Mouse (Mus musculus): ENCODE results near the gene Gsg1l. TPM values are rescaled to one million over a fixed set of nuclear protein-coding genes. Genes with fewer than 3 reads are reported as not detected.

The Gsg1l gene
- polyA plus RNA-seq, 1 experiment, result 5.6 TPM

DNA sequence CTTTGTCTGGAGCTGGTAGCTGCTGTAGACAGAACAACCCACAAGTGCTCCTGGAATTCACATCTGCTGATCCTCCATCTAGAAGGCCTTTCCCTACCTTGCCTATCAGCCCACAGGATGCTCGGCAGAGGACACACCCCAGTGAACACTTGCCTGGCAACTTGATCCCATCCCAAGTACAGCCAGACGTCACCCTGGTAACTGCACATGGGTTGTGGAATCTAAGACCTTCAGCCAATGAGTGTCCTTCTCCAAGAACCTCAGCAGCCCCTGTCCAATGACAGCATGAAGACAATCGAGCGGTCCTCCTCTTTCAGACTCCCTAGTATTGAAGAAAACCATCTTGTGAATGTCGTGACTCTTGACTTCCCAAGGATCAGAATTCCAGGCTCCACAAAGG is 80.5 kb downstream of the Gsg1l start:
- no peak for TF ChIP-seq CTCF (IDR thresholded peaks at IDR 0.05; ENCODE audit: insufficient read depth, low read length)
- TF ChIP-seq POLR2A (IDR thresholded peaks at IDR 0.05; ENCODE audit: borderline replicate concordance, extremely low read depth, low read depth, low read length), result no peak
- no peak for DNase-seq
- whole genome bisulfite sequencing, result 70% methylated on average over 5 of the region's 5 CpGs
- H3K4me1 ChIP-seq (ENCODE audit: control insufficient read depth, insufficient read depth, low read length), result no peaks in the 10 kb centered on the region
- H3K4me3 ChIP-seq (replicated peaks; ENCODE audit: extremely low read depth, low read depth, low read length), result no peak overlapping the region

DNA sequence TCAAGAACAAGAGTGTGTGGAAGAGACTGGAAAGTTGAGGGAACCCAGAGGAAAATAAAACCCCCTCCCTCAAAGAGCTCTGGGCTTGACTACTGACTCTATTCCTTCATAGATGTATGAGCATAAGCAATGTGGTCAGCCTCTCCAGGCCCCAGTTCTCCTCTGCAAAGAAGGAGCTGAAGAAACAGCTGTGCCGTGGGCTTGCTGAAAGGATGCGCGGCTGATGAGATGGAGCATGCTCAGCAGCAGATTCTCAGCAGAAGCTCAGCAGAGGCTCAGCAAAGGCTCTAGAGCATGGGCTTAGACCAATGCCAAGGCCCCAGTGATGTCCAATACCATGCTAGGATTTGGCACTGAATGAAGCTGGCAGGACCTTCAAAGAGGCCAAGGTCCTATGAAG is 82.3 kb downstream of the Gsg1l start:
- TF ChIP-seq POLR2A (IDR thresholded peaks at IDR 0.05; ENCODE audit: borderline replicate concordance, extremely low read depth, low read depth, low read length) (no peak), CTCF (IDR thresholded peaks at IDR 0.05; ENCODE audit: insufficient read depth, low read length) (no peak)
- no peaks in the 10 kb centered on the region for H3K4me1 ChIP-seq (ENCODE audit: control insufficient read depth, insufficient read depth, low read length)
- H3K4me3 ChIP-seq (replicated peaks; ENCODE audit: extremely low read depth, low read depth, low read length), result no peak overlapping the region
- WGBS, result 92% methylated on average over 3 of the region's 3 CpGs
- DNase-seq, result no peak

DNA sequence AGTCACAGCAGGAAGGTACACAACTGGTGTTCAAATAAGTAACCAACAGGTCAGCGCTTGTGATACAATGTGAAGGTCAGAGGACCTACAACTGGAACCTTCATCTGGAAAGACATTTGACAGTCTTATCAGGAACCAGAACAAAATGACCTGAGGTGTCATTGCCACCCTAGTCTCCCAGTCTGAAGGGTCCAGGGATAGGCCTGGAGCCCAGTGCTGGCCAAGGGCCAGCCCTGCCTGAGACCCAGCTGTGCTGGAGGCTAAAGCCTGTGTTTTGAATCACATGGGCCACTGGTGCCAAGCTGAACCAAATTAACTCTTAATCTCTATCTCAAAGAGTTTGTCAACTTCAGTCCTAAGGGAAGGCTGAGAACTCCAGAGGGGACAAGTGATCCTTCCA is 86.1 kb downstream of the Gsg1l start:
- WGBS, result 97% methylated on average over 1 of the region's 1 CpGs

GRCm38 (mm10) chr7:125992356-125992891 is 89.8 kb downstream of the Gsg1l start:
- H3K4me1 ChIP-seq (ENCODE audit: control insufficient read depth, insufficient read depth, low read length), result no peaks in the 10 kb centered on the region
- no peak overlapping the region for H3K4me3 ChIP-seq (replicated peaks; ENCODE audit: extremely low read depth, low read depth, low read length)
- WGBS, result 67% methylated on average over 6 of the region's 6 CpGs
- no peak for DNase-seq
- no peak for TF ChIP-seq CTCF (IDR thresholded peaks at IDR 0.05; ENCODE audit: insufficient read depth, low read length)
- no peak for TF ChIP-seq POLR2A (IDR thresholded peaks at IDR 0.05; ENCODE audit: borderline replicate concordance, extremely low read depth, low read depth, low read length)

More for the DNA sequence above, 86.1 kb downstream of the Gsg1l start:
- Histone ChIP-seq H3K4me1 (ENCODE audit: control insufficient read depth, insufficient read depth, low read length) (no peaks in the 10 kb centered on the region), H3K4me3 (replicated peaks; ENCODE audit: extremely low read depth, low read depth, low read length) (no peak overlapping the region)
- DNase-seq, result no peak
- no peak for TF ChIP-seq CTCF (IDR thresholded peaks at IDR 0.05; ENCODE audit: insufficient read depth, low read length)
- no peak for TF ChIP-seq POLR2A (IDR thresholded peaks at IDR 0.05; ENCODE audit: borderline replicate concordance, extremely low read depth, low read depth, low read length)

DNA sequence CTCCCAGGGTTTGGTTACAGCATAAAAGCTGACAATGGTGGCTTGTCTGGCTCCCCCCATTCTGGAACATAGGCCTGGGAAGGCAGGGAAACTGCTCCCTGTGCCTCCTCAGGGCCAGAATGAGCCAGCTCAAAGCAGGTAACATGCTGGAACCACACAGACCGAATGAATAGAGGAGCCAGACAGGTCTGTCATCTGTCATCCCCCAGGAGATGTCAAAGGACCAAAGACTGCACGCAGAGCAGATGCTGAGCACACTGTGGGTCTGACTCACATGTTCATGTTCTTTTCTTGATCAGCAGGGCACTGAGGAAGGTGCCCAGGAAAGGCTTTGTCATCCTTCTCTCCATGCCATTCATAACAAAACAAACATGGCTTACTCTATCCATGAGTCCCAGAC is 90.4 kb downstream of the Gsg1l start:
- 59% methylated on average over 2 of the region's 2 CpGs for WGBS
- Histone ChIP-seq H3K4me1 (ENCODE audit: control insufficient read depth, insufficient read depth, low read length) (no peaks in the 10 kb centered on the region), H3K4me3 (replicated peaks; ENCODE audit: extremely low read depth, low read depth, low read length) (no peak overlapping the region)
- DNase-seq, result no peak
- TF ChIP-seq CTCF (IDR thresholded peaks at IDR 0.05; ENCODE audit: insufficient read depth, low read length), result no peak
- TF ChIP-seq POLR2A (IDR thresholded peaks at IDR 0.05; ENCODE audit: borderline replicate concordance, extremely low read depth, low read depth, low read length), result no peak

- Histone ChIP-seq H3K4me3 (replicated peaks; ENCODE audit: extremely low read depth, low read depth, low read length) (no peak overlapping the region), H3K4me1 (ENCODE audit: control insufficient read depth, insufficient read depth, low read length) (no peaks in the 10 kb centered on the region)
- no peak for DNase-seq
- 83% methylated on average over 7 of the region's 7 CpGs for WGBS
- TF ChIP-seq POLR2A (IDR thresholded peaks at IDR 0.05; ENCODE audit: borderline replicate concordance, extremely low read depth, low read depth, low read length) (no peak), CTCF (IDR thresholded peaks at IDR 0.05; ENCODE audit: insufficient read depth, low read length) (no peak)
Observed at GRCm38 (mm10) chr7:125989969-125990368, 92.2 kb downstream of the Gsg1l start.

- TF ChIP-seq POLR2A (IDR thresholded peaks at IDR 0.05; ENCODE audit: borderline replicate concordance, extremely low read depth, low read depth, low read length) (no peak), CTCF (IDR thresholded peaks at IDR 0.05; ENCODE audit: insufficient read depth, low read length) (no peak)
- Histone ChIP-seq H3K4me1 (ENCODE audit: control insufficient read depth, insufficient read depth, low read length) (no peaks in the 10 kb centered on the region), H3K4me3 (replicated peaks; ENCODE audit: extremely low read depth, low read depth, low read length) (no peak overlapping the region)
- DNase-seq, result no peak
- WGBS, result 38% methylated on average over 4 of the region's 4 CpGs
Observed at GRCm38 (mm10) chr7:125989489-125989888, 92.7 kb downstream of the Gsg1l start.

GRCm38 (mm10) chr7:125988326-125988725 is 93.9 kb downstream of the Gsg1l start:
- TF ChIP-seq POLR2A (IDR thresholded peaks at IDR 0.05; ENCODE audit: borderline replicate concordance, extremely low read depth, low read depth, low read length), result no peak
- TF ChIP-seq CTCF (IDR thresholded peaks at IDR 0.05; ENCODE audit: insufficient read depth, low read length), result no peak
- no peak for DNase-seq
- no peak overlapping the region for H3K4me3 ChIP-seq (replicated peaks; ENCODE audit: extremely low read depth, low read depth, low read length)
- no peaks in the 10 kb centered on the region for H3K4me1 ChIP-seq (ENCODE audit: control insufficient read depth, insufficient read depth, low read length)
- WGBS, result 87% methylated on average over 3 of the region's 3 CpGs

DNA sequence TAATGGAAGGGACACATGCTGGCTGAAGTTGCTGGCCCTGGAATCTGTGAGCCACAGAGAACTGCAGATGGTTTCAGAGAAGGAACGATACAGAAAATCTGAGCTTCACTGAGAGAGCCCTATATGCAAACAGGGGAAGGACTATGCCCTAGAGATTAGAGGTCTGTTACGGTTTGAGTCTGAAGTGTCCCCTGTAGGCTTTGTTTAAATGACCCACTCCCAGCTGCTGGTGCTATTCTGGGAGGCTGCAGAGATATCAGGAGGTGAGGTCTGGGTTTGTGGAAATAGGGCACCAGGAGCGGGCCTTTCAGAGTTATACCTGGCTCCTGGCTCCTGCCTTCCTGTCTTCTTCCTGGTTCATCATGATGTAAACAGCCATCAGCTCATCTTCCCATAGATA is 95.1 kb downstream of the Gsg1l start:
- no peaks in the 10 kb centered on the region for H3K4me1 ChIP-seq (ENCODE audit: control insufficient read depth, insufficient read depth, low read length)
- TF ChIP-seq POLR2A (IDR thresholded peaks at IDR 0.05; ENCODE audit: borderline replicate concordance, extremely low read depth, low read depth, low read length) (no peak), CTCF (IDR thresholded peaks at IDR 0.05; ENCODE audit: insufficient read depth, low read length) (no peak)
- no peak for DNase-seq
- no peak overlapping the region for H3K4me3 ChIP-seq (replicated peaks; ENCODE audit: extremely low read depth, low read depth, low read length)
- WGBS, result 77% methylated on average over 3 of the region's 3 CpGs

DNA sequence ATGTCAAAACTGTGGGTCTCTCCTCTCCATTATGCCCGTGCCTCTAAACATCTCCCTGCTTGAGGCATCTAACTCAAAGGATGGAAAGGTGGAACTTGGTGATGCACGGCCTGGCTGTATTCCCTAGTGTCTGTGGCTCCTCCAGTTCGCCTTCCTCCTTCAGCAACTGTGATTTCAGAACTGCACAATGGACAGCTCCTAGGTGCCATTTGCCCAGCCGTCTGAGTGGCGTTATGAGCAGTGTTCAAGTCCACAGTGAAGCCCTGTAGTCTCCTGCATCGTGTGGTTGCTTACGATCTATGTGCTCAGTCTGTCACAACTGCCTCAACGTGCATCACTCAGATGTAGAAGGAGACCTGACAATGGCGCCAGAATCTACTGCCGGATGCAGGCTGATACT is 96.6 kb downstream of the Gsg1l start:
- no peak overlapping the region for H3K4me3 ChIP-seq (replicated peaks; ENCODE audit: extremely low read depth, low read depth, low read length)
- no peaks in the 10 kb centered on the region for H3K4me1 ChIP-seq (ENCODE audit: control insufficient read depth, insufficient read depth, low read length)
- TF ChIP-seq POLR2A (IDR thresholded peaks at IDR 0.05; ENCODE audit: borderline replicate concordance, extremely low read depth, low read depth, low read length) (no peak), CTCF (IDR thresholded peaks at IDR 0.05; ENCODE audit: insufficient read depth, low read length) (no peak)
- 60% methylated on average over 10 of the region's 10 CpGs for WGBS
- DNase-seq, result no peak
